Mouse (Mus musculus) bone marrow, adult 2 months (tissue): ENCODE data around the gene Vmn1r191.

Experiments used
- CTCF ChIP-seq: fragments of 200-500 bp; IDR thresholded peaks from 2 replicates; pipeline ENCODE4 v1.5.1; 2011; ENCODE audit warnings: low read length, control low read depth; ENCODE audit not compliant: control insufficient read depth, insufficient read depth
- POLR2A ChIP-seq: fragments of 200-500 bp; IDR thresholded peaks from 2 replicates; pipeline ENCODE4 v1.6.1; 2011; ENCODE audit warnings: low read depth, mild to moderate bottlenecking, control low read depth, low read length, borderline replicate concordance; ENCODE audit not compliant: control insufficient read depth

GRCm38 (mm10) chr13:22190385-22190784, 6.6 kb upstream of the Vmn1r191 start:
- no peak for TF ChIP-seq POLR2A
- no peak for TF ChIP-seq CTCF
